Mouse (Mus musculus) cerebellum, adult 9-11 months (tissue): ENCODE data around the gene Sccpdh.
A peak's percentile ranks its signal among the peaks of the same experiment; 100 is the strongest.
"Not testable (repeated sequence)": the region's sequence is repeated elsewhere in the genome, so short reads cannot be mapped to it uniquely, and the experiment has no call there.

Experiments
- DNase-seq: peaks from one replicate; pipeline ENCODE4 v3.0.0; 2022

The Sccpdh gene

GRCm38 (mm10) chr1:179668836-179669537, 977 bp downstream of the Sccpdh start:
- no peak for DNase-seq

DNA sequence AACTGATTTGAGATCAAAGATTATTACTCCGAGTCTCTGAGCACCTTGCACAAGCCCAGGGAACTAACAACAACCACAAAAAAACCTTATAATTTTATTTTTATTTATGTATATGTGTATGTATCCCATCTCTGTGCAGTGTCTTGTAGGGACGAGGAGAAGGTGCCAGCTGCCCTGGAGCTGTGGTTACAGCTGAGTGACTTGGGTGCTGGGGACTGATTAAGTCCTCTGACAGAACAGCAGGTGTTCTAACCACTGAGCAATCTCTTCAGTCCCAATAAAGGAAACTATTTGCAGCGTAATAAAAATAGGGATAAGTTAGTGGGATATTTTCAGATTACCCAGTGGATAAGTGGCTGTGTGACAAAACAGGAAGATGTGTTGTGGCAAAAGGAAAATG, 6.3 kb downstream of the Sccpdh start:
- DNase-seq = no peak

- DNase-seq = no peak
Measured at GRCm38 (mm10) chr1:179677031-179677430, 9.0 kb downstream of the Sccpdh start.

DNA sequence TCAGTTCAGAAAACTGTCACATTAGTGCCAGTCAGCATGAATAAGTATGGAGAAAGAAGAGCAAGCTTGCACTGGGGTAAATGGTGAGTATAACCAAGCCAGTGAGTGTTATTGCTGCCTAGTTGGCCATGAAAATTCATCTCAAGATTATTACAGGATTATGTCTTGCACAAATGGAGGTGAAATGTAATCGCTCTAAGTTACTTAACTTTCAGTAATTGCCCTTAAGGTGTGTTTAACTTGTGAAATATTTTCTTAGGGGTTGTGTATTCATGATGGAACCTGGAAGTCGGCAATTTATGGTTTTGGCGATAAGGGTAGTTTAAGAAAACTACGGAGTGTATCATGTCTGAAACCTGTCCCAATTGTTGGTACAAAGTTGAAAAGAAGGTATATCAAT, 11.3 kb downstream of the Sccpdh start:
- DNase-seq = no peak

- not testable (repeated sequence) for DNase-seq
Measured at GRCm38 (mm10) chr1:179682753-179683152, 14.7 kb downstream of the Sccpdh start.

DNA sequence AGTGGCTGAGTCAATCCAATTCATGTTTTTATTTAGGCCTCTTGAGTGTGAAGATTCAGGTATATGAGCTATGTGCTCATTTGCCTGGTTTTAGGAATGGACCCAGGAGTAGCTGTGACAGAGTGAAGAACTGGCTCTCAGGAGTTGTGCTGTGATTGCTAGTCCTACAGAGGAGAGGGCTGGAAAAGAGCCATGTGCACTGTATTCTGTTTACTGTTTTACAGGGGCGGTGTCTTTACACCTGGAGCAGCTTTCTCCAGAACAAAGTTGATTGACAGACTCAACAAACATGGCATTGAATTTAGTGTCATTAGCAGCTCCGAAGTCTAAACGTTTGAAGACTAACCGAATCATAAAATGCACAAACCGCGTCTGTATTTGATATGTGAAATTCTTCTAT, 18.3 kb downstream of the Sccpdh start:
- DNase-seq = no peak

DNA sequence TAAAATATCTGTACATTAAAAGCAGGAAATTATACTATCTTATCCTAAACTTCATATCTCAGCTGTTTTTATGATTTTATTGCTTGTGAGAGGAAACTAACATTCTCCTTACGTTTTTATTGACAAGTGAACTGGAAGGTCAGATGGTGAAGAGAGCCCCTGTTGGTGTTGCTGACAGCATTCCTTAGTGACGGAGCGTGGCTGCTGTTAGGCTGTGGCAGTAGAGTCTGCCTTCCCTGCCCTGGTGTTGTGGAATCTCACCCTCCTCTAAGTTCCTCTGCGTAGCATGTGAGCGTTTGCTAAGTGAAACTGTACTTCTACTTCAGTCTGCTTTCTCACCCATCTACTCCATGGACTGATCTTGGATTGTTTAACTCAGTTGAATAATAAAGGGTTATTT, 18.8 kb downstream of the Sccpdh start:
- no peak for DNase-seq

- no peak for DNase-seq
Measured at GRCm38 (mm10) chr1:179687305-179687704, 19.3 kb downstream of the Sccpdh start.

GRCm38 (mm10) chr1:179687966-179688365, 20.0 kb downstream of the Sccpdh start:
- peak; percentile 80 for DNase-seq

GRCm38 (mm10) chr1:179688415-179688814, 20.4 kb downstream of the Sccpdh start:
- DNase-seq = no peak

- no peak for DNase-seq
Measured at GRCm38 (mm10) chr1:179688914-179689313, 20.9 kb downstream of the Sccpdh start.

- DNase-seq = no peak
Measured at GRCm38 (mm10) chr1:179689479-179689878, 21.5 kb downstream of the Sccpdh start.

DNA sequence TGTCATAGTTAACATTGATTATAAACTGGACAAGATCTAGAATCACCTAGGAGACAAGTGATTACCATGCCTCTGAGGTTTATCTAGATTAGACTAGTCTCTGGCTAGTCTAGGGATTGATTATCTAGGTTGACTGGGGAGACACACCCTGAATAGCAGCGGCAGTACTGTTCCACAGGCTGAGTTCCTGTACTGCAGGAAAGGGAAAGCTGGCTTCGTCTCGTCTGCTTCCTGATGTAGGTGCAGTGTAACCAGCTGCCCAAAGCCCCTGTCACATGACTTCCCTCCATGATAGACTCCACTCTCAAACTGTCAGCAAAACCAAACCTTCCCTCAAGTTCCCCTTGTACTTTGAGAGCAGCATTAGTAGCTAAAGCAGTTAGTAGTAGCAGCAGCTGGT, 36.1 kb downstream of the Sccpdh start:
- DNase-seq = no peak

DNA sequence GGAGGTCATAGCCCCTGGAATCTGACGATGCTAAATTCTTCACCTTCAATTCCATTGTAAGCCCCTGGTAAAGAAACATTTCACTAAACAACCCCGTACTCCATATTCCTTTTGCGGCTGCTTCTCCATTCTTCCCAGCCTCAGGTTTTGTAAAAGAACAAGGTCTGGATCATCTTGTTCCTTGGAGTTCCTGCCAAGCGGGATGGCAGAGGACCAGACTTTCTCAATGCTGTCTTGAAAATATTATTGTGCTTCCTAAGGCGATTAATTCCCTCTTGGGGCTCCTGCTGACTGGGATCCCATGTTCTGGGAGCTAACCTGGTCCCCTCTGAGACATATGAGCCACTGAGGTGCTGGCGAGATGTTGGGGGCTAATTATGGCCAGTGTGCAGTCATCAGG, 37.1 kb downstream of the Sccpdh start:
- no peak for DNase-seq

GRCm38 (mm10) chr1:179709390-179709789, 41.4 kb downstream of the Sccpdh start:
- peak; percentile 45 for DNase-seq

- no peak for DNase-seq
Measured at GRCm38 (mm10) chr1:179710739-179711138, 42.7 kb downstream of the Sccpdh start.

GRCm38 (mm10) chr1:179712658-179713057, 44.6 kb downstream of the Sccpdh start:
- no peak for DNase-seq

- DNase-seq = no peak
Measured at GRCm38 (mm10) chr1:179713367-179713766, 45.4 kb downstream of the Sccpdh start.

- DNase-seq = not testable (repeated sequence)
Measured at GRCm38 (mm10) chr1:179715289-179715688, 47.3 kb downstream of the Sccpdh start.

DNA sequence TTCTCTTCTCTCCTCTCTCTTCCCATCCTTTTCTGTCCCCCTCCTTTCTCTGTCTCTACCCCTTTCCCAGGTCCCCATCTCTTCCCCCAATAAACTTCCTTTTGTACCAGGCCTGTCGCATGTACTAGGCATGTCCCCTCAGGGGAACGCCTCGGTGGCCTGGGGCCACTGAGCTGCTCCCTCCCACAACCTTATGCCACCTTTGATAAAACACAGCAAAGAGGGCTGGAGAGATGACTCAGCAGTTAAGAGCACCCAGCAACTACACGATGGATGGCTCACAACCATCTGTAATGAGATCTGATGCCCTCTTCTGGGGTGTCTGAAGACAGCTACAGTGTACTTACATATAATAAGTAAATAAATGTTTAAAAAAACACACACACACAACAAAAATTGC, 47.8 kb downstream of the Sccpdh start:
- DNase-seq = no peak

DNA sequence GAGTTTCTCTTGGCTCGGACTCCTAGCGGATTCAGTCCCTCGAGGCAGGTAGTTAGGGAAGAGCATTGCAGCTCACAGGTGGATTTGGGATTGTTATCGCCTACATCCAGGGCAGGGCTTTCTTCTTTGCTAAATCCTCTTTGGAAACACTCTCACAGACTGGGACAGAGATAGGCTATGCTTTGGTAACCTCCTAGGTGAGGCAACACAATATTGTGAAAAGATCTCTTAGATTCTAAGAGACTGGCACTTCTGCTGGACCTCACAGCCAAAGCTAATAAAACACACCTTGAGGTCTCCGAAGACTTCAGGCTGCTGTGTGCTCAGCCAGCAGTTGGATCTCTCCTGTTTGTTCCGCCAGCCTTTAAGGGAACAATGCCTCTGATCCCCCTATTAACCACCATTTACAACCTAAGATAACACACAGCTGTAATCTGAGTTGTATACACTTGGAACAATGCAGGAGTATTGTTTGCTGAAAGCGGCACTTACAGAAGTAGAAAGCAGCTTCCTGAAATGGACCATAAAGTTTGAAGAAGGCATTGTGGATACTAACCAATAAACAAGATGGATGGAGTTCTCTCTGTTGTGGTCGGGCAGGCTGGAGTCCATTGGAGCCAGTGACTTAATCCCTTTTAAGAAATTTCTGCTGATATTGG, 54.9 kb downstream of the Sccpdh start:
- DNase-seq = no peak

- no peak for DNase-seq
Measured at GRCm38 (mm10) chr1:179728661-179729060, 60.7 kb downstream of the Sccpdh start.

DNA sequence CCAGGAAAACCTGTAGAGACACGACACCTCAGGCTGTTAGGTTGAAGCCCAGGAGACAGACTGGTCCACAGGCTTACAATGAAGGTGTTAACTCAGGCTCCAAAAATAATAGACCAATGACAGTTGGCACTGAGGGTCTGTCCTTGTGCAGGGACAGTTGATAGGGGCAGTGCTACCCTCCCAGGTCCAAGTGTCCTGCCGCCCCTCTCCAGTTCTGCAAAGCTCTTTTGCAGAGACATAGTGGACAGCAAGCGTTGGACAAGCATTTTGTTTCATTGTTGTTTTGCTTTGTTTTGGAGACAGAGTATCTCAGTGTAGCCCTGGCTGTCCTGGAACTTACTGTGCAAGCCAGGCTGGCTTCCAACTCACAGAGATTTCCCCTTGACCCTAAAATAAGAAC, 63.4 kb downstream of the Sccpdh start:
- no peak for DNase-seq
